ENCODE assay signal across 20 mouse cellular contexts in the genomic region with DNA sequence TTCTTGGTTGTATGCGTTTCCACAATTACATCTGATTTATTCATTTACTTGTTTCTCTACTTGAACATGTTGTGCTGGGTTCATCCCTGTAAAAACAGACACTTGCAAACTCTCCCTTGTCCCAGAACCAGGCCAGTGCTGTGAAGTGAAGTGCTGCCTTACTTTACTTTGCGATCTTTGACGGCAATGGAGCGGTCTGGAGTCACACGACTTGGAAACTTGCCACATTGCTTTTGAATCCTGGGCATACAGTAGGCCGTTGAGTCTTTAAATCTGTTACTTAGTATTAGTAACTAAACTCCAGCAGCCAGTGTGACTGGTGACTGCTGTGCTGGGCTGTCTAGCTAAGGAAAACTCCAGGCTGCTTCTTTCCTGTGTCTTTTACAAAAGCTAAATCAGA. TPM values are rescaled to one million over a fixed set of nuclear protein-coding genes. Genes with fewer than 3 reads are reported as not detected.
A peak's percentile ranks its signal among the peaks of the same experiment; 100 is the strongest.
DNase-seq lines count a peak whose midpoint lies in the region; ATAC-seq and TF ChIP-seq lines count a peak whose summit lies in the region.
"Had no signal": no experiment of that assay in that cellular context is flagged by ENCODE, and none has a peak within 500 bp of the region (broad histone marks: within the 10 kb centered on the region; RNA-seq: fewer than 3 reads in every experiment).

No protein-coding gene starts in this region.

- H3K27me3 ChIP-seq in kidney, adult 2 months (replicated peaks; ENCODE audit: control insufficient read depth, insufficient read depth, low read length) = no peaks in the 10 kb centered on the region
- H3K27me3 ChIP-seq in kidney, embryonic 14.5 days (ENCODE audit: control insufficient read depth, insufficient read depth, low read length) = no peaks in the 10 kb centered on the region
- H3K27me3 ChIP-seq in lung, embryonic 14.5 days (ENCODE audit: insufficient read depth, low read length) = no peaks in the 10 kb centered on the region
- H3K27me3 ChIP-seq: hindbrain, embryonic 12.5 days; hindbrain, embryonic 15.5 days had no signal

- H3K27ac ChIP-seq in kidney, adult 2 months (ENCODE audit: insufficient read depth, low read depth, low read length) = no peak overlapping the region
- H3K27ac ChIP-seq in kidney, embryonic 14.5 days (ENCODE audit: low read depth, low read length) = no peak overlapping the region
- no peak overlapping the region for H3K27ac ChIP-seq in lung, embryonic 14.5 days (ENCODE audit: low read depth)
- H3K27ac ChIP-seq: gastrocnemius, adult 2 months; hindbrain, embryonic 12.5 days; hindbrain, embryonic 15.5 days had no signal

- no peak for ATAC-seq in kidney, embryonic 14.5 days (ENCODE audit: low FRiP score, low TSS enrichment)
- no peak for ATAC-seq in lung, embryonic 14.5 days (ENCODE audit: insufficient read depth)
- ATAC-seq: activated CD4-positive, CD25-positive, alpha-beta regulatory T cell, adult 4 months; forebrain, embryonic 14.5 days; forebrain, postnatal 0 days had no signal

- DNase-seq in kidney, adult 2 months = peak; percentile 15
- DNase-seq in kidney, postnatal 36 days = peak; percentile 20 to 21
- DNase-seq in kidney, adult 11 months = no peak
- DNase-seq in lung, embryonic 14.5 days = peak; percentile 56
- DNase-seq in lung, postnatal 14 days = no peak
- DNase-seq: adrenal gland, adult 8-10 months; adrenal gland, postnatal 25 days; cerebellum, adult 18-20 months; cerebellum, adult 9-10 months; cerebellum, postnatal 14 days; forebrain, postnatal 0 days; gastrocnemius, adult 2 months; gastrocnemius, postnatal 14 days; heart, adult 11 months had no signal

- H3K4me2 ChIP-seq in kidney, embryonic 14.5 days (replicated peaks; ENCODE audit: low read depth, low read length) = no peak overlapping the region
- no peak overlapping the region for H3K4me2 ChIP-seq in lung, embryonic 14.5 days
- H3K4me2 ChIP-seq: heart, embryonic 11.5 days; hindbrain, embryonic 12.5 days; hindbrain, embryonic 15.5 days had no signal

- H3K4me3 ChIP-seq in kidney, adult 2 months (ENCODE audit: insufficient read depth, low read depth, low read length) = no peak overlapping the region
- no peak overlapping the region for H3K4me3 ChIP-seq in kidney, embryonic 14.5 days (ENCODE audit: low read length)
- no peak overlapping the region for H3K4me3 ChIP-seq in lung, embryonic 14.5 days (ENCODE audit: low read depth, low read length)
- H3K4me3 ChIP-seq: gastrocnemius, adult 2 months; hindbrain, embryonic 12.5 days; hindbrain, embryonic 15.5 days had no signal

- TF ChIP-seq CTCF in kidney, adult 2 months (conservative IDR thresholded peaks at IDR 0.05; ENCODE audit: insufficient read depth, insufficient read length, low read depth, low read length) = no peak
- TF ChIP-seq CTCF in lung, embryonic 14.5 days (IDR thresholded peaks at IDR 0.05; ENCODE audit: low read depth) = no peak

- no peak for TF ChIP-seq POLR2A in kidney, adult 2 months (IDR thresholded peaks at IDR 0.05; ENCODE audit: low read depth, low read length)

- 0 out of 2 replicates have a peak, but pooled peaks cover 8% of the 10 kb centered on the region for H3K4me1 ChIP-seq in kidney, adult 2 months (ENCODE audit: control insufficient read depth, insufficient read depth, low read length)
- 0 out of 2 replicates have a peak, but pooled peaks cover 4% of the 10 kb centered on the region for H3K4me1 ChIP-seq in kidney, embryonic 14.5 days (ENCODE audit: control insufficient read depth, insufficient read depth, low read length)
- H3K4me1 ChIP-seq in lung, embryonic 14.5 days (ENCODE audit: insufficient read depth) = no peaks in the 10 kb centered on the region; the same call in 1 of the 2 replicates

- WGBS in kidney, adult 2 months = 35% methylated on average over 6 of the region's 6 CpGs
- WGBS in kidney, embryonic 14.5 days = 60% methylated on average over 6 of the region's 6 CpGs
- WGBS in lung, embryonic 14.5 days = 49% methylated on average over 6 of the region's 6 CpGs

- no peaks in the 10 kb centered on the region for H3K36me3 ChIP-seq in kidney, adult 2 months (ENCODE audit: control insufficient read depth, insufficient read depth, low read length)
- H3K36me3 ChIP-seq in kidney, embryonic 14.5 days (ENCODE audit: control insufficient read depth, insufficient read depth, low read length) = no peaks in the 10 kb centered on the region
- no peaks in the 10 kb centered on the region for H3K36me3 ChIP-seq in lung, embryonic 14.5 days (ENCODE audit: insufficient read depth)
- H3K36me3 ChIP-seq: hindbrain, embryonic 12.5 days; hindbrain, embryonic 15.5 days had no signal

- no peaks in the 10 kb centered on the region for H3K9me3 ChIP-seq in kidney, embryonic 14.5 days (ENCODE audit: control insufficient read depth, low read length)
- H3K9me3 ChIP-seq in lung, embryonic 14.5 days (ENCODE audit: low read depth, low read length) = no peaks in the 10 kb centered on the region
- H3K9me3 ChIP-seq: hindbrain, embryonic 12.5 days; hindbrain, embryonic 15.5 days had no signal

- no peak overlapping the region for H3K9ac ChIP-seq in kidney, embryonic 14.5 days (ENCODE audit: low read depth, low read length)
- no peak overlapping the region for H3K9ac ChIP-seq in lung, embryonic 14.5 days
- H3K9ac ChIP-seq: forebrain, postnatal 0 days; hindbrain, embryonic 12.5 days; hindbrain, embryonic 15.5 days had no signal

RNA-seq across cellular contexts. Expression of a gene that starts 25.9 kb away (rescaled TPM):
- 11.1 and 13.0 TPM in 2 replicates for polyA plus RNA-seq in kidney, adult 2 months (2012; rRNA removed)
- polyA plus RNA-seq in kidney, embryonic 14.5 days (2014; fragmentation: Nextera tagmentation; extraction: Ambion mirVana) = 35.7 and 39.4 TPM in 2 replicates
- 23.1 and 23.5 TPM in 2 replicates for polyA plus RNA-seq in lung, embryonic 14.5 days (2014; fragmentation: Nextera tagmentation; extraction: Ambion mirVana)

Comparison
In these comparisons a context has a peak if more than half of its experiments do, and no peak if none do; other contexts are left out.
1. DNase-seq: peak in kidney, adult 2 months (single experiment), kidney, postnatal 36 days (2 of 2) and lung, embryonic 14.5 days (single experiment); none in kidney, adult 11 months (single experiment) and lung, postnatal 14 days (single experiment).